Mouse (Mus musculus): ENCODE results near the gene Gm20388. TPM values are rescaled to one million over a fixed set of nuclear protein-coding genes. Genes with fewer than 3 reads are reported as not detected.

The Gm20388 gene
- total RNA-seq, 2 experiments from 2014 or later = 12.7 TPM; not detected in 1

DNA sequence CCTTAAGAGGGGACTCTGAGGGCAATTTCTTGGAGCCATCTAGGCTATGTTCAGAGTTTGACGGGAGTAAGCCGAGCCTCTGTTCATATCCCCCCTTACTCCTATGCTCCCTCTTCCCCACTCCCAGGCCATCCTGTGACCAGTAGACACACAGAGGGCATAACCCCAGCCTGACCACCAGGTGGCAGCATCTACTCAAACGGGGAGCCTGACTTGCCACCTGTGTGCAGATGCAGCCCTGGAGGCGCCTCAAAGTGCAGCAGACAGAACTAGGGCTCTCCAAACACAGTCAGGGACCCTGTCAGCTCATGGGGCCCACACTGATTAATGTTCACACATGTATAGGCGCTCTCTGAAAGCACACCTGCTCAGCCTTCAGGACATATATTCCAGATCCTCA, 2362.5 kb downstream of the Gm20388 start:
- DNase-seq = peak; percentile 66 to 69

DNA sequence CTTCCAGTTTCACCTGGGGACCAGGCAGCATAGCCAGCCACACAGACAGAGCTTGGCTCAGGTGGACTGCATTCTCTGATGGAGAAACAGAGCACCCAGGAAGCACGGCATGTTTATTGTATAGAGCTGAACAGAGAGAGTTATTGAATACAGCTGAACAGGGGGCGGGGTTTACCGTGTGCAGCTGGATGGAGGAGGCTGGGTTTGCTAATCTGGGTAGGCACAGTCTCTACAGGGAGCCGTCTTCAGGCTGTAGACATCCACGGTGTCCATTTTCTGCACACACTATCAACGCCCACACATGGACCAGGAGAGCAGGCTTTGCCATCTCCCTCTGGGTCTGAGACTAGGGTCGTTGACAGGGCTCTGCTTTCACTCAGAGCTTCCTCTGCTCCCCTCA, 2363.2 kb downstream of the Gm20388 start:
- no peak for DNase-seq

DNA sequence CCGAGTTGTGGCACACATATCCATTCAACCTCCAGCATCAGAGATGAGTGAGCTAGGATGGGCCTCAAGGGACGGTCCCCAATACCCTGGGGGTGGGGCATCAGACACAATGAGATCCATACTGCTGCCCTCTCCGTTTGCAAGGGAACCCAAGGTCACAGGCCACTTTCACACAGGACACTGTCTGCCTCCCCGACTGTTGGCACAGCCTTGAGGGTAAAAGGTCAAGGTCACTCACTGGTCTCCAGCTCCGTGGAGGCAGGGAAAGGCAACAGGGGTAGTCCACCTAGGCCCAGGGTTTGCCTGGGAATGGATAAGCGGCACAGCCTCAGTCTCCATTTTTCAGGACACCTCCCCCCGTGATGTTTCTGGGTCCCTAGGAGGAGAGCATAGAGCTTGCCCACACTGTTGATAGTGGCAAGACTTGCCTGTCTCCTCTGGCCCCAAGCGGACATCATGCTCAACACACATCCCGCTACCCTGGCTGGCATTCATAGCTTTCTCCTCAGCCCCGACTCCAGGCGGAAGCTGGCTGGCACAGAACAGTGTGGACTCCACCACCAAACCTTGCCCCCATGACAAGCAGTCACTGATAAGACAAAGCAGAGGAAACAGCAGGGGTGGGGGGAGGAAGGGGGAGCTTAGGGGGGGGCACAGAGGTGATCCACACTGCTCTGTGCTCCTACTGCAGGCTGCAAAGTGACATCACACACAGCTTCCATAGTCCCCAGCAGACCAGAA, 2364.2 kb downstream of the Gm20388 start:
- DNase-seq = no peak

DNA sequence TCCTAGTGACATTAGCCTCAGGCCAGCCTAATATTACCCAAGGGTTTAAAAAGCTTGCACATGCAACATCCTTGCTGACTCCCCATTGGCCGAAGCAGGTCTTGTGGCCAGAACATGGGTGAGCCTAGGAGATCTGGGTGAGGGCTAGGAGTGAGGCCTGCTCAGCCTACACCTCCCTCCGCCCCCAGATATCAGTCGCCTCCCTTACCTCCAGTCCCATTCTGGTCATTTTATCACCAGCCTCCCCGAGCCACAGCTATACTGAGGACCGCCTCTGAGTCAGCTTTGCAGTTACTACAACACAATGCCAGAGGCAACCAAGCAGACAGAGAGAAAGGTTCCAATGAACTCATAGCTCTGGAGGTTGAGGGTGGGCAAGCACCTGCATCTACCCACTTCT, 2365.7 kb downstream of the Gm20388 start:
- no peak for DNase-seq

DNA sequence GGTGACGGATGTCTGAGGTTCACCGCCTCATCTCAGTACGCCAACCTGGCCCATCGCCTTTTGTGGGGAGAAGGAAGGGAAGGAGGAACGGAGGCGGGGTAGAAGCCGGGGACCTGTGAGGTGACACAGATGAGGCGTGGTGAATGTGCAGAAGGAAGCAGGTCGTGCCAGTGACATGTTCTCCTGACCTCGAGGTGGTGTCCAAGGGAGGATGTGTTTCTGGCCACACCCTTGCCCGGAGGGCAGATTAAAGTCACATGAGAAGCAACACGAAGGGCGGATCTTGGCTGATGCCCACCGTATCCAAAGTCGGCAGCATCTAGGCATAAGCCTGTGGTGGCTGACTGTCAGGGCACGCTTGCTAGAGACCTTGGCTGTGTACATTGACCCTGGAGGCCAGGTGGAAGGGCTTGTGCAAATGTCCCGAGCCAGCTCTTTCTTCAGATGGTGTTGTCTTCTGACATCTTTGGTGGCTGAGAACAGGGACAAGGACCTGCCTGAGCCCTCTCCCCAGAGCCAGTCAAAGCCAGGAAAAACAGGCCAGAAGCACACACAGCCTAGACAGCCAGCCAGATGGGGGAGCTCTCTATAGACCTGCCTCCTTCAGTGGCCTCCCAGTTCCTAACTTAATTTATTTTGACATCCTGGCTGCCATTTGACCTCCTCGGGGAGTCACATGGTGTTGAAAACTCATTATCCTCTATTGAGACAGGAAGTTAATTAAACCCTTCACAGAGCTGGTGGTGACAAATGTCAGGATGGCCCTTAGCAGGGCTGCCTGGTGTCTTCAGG, 2366.8 kb downstream of the Gm20388 start:
- DNase-seq = no peak

DNA sequence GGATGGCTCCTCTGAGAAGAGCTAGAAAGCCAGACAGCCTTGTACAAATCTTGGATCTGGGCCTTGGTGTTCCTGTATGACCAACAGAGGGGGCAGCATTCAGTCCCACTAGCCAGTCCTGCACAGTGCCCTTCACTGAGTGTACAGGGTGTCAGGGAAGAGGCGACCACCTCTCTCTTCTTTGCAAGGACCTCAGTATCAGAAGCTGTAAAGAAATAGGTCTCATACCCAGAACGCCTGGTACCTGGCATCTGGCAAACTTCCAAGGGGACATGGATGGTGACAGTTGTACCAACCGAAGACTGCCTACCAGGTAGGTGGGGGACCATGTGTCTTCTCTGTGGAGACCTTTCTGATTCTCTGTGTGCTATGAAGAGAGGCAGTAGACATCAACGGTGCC, 2369.5 kb downstream of the Gm20388 start:
- DNase-seq = no peak

DNA sequence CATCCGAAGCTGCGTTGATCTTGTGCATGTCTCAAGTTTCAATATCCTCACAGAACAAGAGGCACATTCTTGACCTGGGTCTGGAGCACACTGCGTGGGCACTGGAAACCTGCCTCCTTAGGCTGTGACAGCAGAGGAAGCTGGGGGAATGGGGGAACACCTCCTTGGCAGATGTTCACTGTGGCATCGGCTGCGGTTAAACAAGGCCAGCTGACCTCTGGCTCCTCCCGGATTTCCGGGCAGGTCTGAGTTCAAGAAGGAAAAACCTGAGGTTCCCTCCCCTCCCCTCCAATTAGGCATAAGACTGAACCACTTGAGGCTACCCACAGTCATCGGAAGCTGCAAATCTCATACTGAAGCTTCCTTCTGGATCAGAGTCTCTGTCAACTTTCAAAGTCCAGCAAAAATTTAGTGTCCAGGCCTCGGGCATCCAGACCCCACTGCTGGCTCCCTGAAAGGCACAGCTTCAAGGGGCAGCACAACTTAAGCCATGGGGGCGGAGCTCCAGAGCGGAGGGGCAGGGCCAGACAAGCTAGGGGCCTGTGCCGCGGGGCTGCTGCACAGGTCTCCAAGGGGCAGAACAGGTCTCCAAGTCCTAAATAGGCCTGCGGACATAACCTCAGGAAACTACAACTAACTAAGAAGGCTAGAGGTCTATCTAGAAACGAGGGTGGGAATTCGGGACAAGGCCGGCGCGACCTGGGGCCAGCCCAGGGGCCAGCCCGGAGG, 2370.1 kb downstream of the Gm20388 start:
- no peak for DNase-seq

DNA sequence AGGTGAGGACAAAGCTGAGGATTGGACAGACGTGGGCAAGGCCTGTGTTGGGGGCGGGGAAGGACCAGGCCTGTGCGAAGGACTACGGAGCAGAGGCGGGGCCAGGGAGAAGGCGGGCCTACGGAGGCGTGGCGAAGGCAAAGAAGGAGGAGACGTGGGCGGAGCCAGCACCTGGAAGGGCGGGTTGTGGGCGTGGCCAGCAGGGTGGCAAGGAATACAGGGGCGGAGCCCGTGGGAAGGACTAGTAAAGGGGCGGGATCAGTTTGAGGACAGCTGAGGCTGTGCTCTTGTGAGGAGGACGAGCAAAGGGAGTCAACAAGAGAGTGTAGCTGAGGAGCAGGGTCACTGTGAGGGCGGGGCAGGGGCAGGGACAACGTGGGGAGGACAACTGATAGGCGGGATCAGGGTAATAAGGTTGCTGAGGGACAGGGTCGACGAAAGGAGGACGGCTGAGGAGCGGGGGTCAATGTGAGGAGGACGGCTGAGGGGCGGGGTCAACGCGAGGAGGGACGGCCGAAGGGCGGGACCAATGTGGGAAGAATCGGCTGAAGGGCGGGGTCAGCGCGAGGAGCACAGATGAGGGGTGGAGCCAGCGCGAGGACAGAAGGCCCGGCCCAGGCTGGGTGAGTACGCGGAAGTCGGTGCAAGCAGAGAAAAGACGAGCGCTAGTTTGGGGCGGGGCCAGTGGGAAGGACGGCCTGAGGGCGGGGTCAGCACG, 2370.8 kb downstream of the Gm20388 start:
- DNase-seq = peak; percentile 99

DNA sequence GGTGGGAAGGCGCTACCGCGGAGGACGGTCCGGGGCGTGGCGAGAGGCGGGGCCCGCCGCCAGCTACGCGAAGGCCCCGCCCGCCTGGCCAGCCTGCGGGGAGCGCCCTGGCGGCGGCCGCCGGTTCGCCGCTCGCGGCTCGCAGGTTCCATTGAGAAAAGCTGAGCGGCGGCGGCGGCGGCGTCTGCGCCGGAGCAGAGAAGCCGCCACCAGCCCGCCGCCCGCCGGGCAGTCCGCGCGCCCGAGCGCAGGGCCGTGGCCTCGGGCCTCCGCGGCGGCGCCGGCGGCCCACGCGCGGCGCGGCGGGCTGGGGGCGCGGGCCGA, 2371.4 kb downstream of the Gm20388 start, which contains the start of gene Zfpm1:
TSS of gene Zfpm1 (plus strand) at position 107 of the 324 bp plus-strand sequence.
- DNase-seq = no peak

DNA sequence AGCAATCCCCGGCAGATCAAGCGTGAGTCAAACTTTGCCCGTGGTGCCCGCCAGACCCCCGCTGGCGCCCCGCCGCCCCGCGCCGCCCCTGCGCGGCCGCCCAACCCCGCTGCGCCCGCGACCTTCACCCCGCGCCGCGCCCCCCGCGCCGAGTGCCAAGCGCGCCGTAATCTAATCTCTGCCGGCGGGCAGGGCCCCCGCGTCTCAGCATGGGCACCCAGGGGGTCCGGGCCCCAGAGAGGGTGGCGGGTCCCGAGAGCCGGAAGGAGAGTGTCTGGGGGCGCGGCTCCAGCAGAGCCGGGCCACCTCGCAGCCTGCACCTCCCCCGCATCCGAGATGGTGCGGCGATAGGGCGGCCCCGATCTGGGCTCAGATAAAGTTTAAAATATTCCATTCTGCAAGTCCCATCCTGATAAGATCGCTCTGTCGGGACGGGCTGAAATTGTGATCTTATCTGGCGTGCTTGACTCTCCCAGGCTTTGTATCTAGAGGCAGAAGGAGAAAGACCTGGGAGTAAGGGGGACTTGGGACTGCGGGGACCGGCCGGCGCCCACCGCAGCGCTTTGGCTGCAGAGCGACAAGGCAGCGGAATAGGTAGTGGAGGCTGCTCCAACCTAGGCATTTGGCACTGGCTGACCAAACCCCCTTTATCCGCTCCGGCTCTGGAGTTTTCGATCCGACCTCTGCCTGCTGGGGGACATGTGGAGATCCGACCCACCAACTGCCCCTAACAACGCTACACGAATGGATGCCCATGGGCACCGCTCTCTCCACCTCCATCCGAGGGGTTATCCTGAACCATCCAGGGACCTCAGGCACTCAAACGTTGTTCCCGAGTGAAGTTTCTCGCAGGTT, 2372.1 kb downstream of the Gm20388 start:
- no peak for DNase-seq

DNA sequence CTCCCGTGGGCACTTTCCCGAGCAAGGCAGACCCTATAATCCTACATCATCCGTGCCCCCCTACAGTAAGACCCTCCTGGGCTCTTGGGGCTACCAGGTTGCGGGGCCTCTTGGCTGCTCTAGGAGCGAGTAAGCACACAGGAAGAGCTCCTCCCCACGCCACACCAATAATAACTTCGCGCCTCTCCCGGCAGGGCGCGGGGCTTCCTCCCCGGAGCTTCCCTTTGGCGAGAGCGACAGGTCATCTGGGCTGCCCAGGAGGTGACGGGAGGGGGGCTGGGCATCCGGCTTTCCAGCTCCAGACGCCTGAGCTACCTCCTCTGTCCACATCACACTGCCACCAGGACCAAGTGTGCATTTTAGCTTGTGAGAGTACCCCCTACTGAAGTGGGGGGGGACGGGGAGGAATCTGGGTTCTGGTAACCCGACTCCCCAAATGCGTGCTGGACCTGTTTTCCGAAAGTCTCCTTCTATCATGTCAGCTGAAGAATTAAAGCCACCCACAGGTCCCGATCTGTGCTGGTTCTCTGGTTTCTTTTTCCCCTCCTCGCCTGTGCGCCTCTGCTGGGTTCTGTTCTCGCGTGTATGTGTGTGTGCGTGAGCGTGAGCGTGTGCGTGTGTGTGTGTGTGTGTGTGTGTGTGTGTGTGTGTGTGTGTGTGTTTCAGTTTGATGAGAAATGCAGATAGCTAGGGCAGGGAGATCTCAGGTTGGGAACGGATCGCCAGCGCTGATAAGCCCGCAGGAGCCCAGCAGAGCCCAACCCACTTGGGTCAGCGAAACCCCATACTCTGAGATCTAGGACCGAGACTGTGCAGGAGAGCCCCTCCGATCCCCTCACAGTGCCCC, 2372.9 kb downstream of the Gm20388 start:
- peak in 1 of 2 experiments; percentile 29 for DNase-seq

DNA sequence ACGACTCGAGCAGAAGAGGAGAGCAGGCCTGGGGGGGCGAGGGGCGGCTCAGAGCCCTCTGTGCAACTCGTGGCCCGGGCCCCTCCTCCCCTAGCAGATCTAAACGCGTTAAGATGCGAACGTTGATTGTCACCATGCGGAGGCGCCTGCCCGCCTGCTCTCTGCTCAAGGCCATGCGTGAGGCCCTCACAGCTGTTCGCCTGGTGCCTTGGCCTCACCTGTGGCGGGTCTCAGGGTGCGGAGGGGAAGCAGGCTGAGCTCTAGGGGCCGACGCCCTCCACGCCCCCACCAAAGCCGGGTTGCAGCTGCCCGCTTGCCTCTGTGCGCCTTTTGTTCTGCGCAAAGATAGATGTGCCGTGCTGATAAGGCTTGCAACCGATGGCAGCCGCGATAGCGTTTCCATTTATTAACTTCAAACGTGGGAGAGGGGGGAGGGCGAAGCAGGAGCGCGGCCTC, 2373.6 kb downstream of the Gm20388 start:
- peak; percentile 63 for DNase-seq

DNA sequence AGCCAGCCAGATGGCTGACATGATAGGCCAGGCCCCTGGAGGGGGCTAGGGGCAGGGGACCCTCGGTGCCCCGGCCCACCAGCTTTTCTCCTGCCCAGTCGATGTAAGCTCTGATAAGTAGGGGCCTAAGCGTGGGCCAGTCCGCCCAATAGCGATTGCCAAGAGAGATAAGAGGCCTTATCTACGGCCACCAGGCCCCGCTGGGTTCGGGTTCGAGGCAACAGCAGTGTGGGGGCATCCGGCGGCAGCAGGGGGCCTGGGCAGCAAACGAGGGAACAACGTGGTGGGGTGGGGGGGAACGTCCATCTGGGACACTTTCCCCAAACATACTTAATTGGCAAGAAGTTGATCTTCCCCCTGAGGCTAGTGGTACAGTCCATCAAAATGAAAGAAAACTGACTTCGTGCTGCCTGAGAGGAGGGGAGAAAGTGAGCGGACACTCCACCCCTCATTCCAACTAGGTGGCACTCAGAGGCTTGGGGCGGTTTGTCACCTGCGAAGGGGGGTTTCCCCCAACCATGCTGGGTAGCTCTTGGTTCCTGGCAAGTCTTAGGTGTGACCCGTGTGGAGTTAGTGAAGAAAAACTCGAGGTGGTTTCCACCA, 2374.1 kb downstream of the Gm20388 start:
- DNase-seq = no peak

DNA sequence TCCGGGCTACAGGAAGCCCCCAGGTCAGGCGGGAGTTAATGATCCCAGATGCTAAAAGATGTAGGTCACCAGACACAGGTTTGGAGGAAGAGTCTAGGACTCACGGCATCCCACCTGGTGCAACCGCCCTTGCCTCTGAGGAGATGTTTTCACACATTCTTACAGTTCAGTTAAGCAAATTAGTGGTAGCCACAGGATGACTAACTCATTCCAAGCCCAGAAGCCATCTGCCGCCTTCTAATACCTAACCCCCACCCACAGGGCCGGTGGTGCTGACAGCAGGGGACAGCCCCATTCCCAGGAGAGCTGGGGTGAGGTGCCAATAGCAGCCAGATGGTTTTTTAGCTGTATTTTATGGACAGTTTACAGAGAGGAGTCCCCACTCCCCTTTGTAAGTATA, 2375.1 kb downstream of the Gm20388 start:
- DNase-seq = no peak

DNA sequence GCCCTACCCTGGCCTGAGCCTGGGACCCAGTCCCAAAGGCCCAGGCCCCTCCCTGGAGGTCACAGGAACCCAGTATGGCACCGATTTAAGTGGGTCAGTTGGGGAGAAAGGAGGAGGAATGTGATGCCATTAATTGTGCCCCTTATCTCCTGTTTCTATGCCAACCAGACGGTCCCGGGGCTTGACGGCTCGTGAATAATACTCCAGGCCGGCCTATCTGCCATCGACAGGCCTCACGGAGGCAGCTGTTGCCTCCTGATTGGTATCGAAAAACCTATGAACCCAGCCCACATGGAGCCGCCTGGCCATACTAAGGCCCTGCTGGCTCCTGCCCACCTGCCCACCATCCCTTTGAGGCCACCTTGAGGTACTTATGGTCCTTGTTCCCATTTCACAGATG, 2376.3 kb downstream of the Gm20388 start:
- DNase-seq = no peak

DNA sequence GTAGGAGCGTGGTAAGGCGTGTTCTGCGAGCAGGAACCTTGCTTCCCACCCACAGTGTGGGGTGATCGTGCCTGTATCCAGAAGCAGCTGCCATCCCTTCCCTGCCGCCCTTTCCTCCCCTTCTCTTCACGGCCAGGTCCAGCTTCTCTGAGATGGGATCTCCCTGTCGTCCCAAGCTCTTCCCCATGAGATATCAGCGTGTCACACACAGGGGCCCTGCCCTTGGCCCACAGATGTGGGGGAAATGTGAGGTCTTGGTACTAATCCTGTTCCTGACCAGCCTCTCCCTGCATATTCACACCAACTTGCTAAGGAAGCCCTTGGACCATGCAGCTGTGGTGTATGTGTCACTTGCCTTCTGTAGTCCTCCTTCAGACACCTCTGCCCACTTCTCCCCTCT, 2377.1 kb downstream of the Gm20388 start:
- no peak for DNase-seq

DNA sequence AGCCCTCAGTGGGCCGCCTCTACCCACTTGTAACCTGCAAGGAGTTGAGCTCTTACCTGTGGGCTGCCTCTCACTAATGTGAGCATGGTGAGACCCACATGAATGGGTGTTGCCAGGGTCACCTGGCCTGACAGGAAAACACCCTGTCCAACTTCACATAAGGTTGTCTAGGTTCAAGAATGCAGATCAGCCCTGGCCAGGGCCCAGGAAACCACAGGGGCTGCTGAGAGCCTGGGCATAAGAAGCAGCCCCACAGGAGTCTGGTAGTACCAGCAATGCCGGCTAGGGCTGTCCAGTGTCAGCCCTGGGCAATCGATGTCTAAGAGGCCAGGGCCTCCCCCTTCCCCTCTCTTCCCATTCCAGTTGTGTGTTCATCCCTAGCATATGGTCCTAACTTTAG, 2377.7 kb downstream of the Gm20388 start:
- DNase-seq = no peak

DNA sequence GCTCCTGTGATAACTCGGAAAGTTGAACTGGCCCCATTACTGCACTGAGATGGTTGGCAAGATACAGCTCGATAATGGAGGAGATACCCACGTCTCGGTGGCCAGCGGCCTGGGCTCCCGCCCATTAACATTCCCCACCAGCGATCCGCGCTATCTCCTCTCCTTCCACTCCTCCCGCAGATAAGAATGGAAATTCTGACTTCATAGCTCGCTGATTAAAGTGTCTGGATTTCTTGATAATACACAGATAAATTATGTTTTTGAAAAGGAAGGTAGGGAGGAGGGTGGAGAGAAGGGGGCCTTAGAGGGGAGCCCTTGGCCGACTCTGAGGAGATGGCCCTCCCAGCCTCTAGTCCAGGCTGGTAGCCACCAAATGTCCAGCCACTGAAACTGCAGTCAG, 2380.4 kb downstream of the Gm20388 start:
- no peak for DNase-seq

DNA sequence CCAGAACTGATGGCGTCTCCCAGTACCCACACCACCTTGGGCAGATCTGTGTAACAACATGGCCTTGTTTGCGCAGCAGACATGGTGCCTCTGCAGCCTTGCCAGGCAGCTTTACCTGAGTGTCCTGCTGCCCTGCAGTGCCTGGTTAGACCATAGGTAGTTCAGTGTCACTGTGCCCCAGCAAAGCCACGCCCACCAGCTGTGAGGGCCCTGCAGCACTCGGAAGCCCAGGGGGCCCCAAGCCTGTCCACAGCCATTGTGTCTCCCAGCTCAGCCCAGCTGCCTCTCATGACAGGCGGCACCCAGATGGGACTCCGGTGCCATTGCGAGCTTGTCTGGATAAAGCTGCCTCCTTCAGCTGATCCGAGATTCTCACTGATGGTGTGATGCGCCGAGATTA, 2380.9 kb downstream of the Gm20388 start:
- no peak for DNase-seq

DNA sequence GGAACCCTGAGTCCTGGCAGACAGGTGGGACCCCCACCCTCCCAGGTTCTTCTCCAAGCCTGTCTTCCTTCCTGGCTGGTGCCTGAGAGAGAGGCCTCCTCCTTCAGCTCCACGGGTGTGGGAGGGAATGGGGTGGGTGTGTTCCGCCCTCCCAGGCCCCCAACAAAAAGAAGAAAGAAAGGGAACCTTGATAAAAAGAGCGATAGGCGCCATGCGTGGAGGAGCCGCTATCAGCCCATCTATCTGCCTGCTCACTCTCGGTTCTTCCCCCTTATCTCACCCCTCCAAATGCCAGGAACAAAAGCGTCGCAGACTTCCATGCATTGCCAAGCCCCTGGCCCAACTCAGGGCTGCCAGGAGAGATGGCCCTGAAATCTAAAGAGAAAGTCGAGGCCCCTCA, 2382.8 kb downstream of the Gm20388 start:
- no peak for DNase-seq
